Mouse (Mus musculus): Measurements from ENCODE around the gene Gm10190. TPM values are rescaled to one million over a fixed set of nuclear protein-coding genes. Genes with fewer than 3 reads are reported as not detected.

The Gm10190 gene
- polyA plus RNA-seq, 1 experiment: not detected

DNA sequence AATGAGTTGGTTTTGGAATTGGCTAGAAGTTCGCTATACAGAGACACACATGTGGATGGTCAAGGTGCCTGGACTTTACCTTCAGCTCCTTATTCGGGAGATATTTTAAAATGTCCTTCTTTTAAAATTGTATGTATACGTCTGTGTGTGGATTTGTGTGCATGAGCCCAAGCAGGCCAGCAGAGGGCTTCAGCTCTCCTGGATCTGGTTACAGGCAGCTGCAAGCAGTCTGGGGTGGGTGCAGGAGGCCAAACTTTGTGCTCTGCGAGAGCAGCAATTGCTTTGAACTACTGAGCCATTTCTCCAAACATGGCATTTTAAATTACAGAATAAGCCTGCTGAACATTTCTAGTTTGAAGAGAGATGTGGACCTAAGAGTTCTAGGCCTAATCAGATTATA, 28.1 kb downstream of the Gm10190 start:
- TF ChIP-seq FOSL1 (IDR thresholded peaks at IDR 0.05; ENCODE audit: insufficient read depth, low read length, poor library complexity, severe bottlenecking) (no peak), CEBPB (IDR thresholded peaks at IDR 0.05; ENCODE audit: low read depth) (no peak), MYOG (IDR thresholded peaks at IDR 0.05; ENCODE audit: control insufficient read depth, extremely low read depth, insufficient read length) (no peak)
- no peaks in the 10 kb centered on the region for H3K79me2 ChIP-seq (ENCODE audit: control insufficient read depth, insufficient read depth)
- no peaks in the 10 kb centered on the region for H3K36me3 ChIP-seq (ENCODE audit: control insufficient read depth, insufficient read depth)
- H3ac ChIP-seq (ENCODE audit: control insufficient read depth, insufficient read length, low read depth): no peak overlapping the region
- H3K79me3 ChIP-seq (ENCODE audit: low read depth): no peaks in the 10 kb centered on the region
- H3K27me3 ChIP-seq (ENCODE audit: control insufficient read depth, insufficient read depth, insufficient read length): no peaks in the 10 kb centered on the region
- no peak overlapping the region for H3K4me3 ChIP-seq (ENCODE audit: insufficient read depth, poor library complexity, severe bottlenecking)

DNA sequence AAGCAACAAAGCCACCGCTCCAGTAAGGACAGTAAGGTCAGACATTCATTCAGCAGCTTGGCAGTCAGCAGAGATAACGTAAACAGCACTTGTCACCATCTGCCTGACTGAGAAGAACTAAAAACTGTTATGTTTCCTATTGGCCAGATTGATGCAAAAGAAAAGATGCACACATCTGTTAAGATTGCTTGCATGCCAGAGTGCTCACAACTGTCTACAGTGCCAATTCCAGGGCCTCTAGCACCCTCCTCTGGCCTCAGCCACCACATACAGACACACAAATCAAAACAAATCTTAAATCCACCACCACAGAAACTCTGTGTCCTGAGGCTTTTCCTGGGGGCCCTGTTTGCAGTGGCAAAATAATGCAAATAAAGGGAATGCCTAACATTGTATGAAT, 41.0 kb downstream of the Gm10190 start:
- peak; percentile 19 for TF ChIP-seq CTCF (IDR thresholded peaks at IDR 0.05; ENCODE audit: control insufficient read depth, insufficient read depth, insufficient read length)
- no peak for TF ChIP-seq MYOD1 (IDR thresholded peaks at IDR 0.05; ENCODE audit: control insufficient read depth, insufficient read length, low read depth)
- H3ac ChIP-seq (ENCODE audit: control insufficient read depth, insufficient read length, low read depth): no peak overlapping the region
- H3K79me3 ChIP-seq (ENCODE audit: low read depth): no peaks in the 10 kb centered on the region
- no peaks in the 10 kb centered on the region for H3K79me2 ChIP-seq (ENCODE audit: control insufficient read depth, insufficient read depth)
- no peaks in the 10 kb centered on the region for H3K36me3 ChIP-seq (ENCODE audit: control insufficient read depth, insufficient read depth)
- H3K4me3 ChIP-seq (ENCODE audit: insufficient read depth, poor library complexity, severe bottlenecking): no peak overlapping the region
- peaks cover 26% of the 10 kb centered on the region for H3K27me3 ChIP-seq (ENCODE audit: control insufficient read depth, insufficient read depth, insufficient read length)

DNA sequence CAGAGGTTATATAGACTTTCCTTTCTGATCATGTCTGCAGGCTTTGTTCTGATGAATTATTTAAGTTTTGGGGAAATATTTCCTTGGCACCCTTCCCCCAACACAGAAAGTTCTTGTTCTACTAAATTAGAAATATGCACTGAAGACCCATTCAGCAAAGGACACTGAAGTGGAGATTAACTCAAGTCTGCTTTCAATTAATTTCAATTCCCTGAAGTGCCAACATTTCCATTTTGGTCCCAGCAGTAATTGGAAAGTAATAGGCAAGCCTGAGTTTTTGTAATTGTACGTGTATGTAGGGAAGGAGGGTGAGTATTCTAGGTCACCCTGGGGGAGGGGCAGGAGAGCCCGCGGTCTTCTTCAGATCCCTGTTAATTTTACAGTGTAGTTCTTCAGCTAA, 46.9 kb downstream of the Gm10190 start:
- H3K27me3 ChIP-seq (ENCODE audit: control insufficient read depth, insufficient read depth, insufficient read length): no peaks in the 10 kb centered on the region
- no peaks in the 10 kb centered on the region for H3K36me3 ChIP-seq (ENCODE audit: control insufficient read depth, insufficient read depth)
- H3K79me3 ChIP-seq (ENCODE audit: low read depth): no peaks in the 10 kb centered on the region
- H3K79me2 ChIP-seq (ENCODE audit: control insufficient read depth, insufficient read depth): no peaks in the 10 kb centered on the region
- TF ChIP-seq MYOD1 (IDR thresholded peaks at IDR 0.05; ENCODE audit: control insufficient read depth, insufficient read length, low read depth): no peak
- no peak for TF ChIP-seq CTCF (IDR thresholded peaks at IDR 0.05; ENCODE audit: control insufficient read depth, insufficient read depth, insufficient read length)
- TF ChIP-seq MAX (IDR thresholded peaks at IDR 0.05): no peak
- no peak for TF ChIP-seq CEBPB (IDR thresholded peaks at IDR 0.05; ENCODE audit: low read depth)
- no peak for TF ChIP-seq FOSL1 (IDR thresholded peaks at IDR 0.05; ENCODE audit: insufficient read depth, low read length, poor library complexity, severe bottlenecking)
- no peak for TF ChIP-seq USF1 (IDR thresholded peaks at IDR 0.05; ENCODE audit: low read depth)
- TF ChIP-seq MYOG (IDR thresholded peaks at IDR 0.05; ENCODE audit: control insufficient read depth, extremely low read depth, insufficient read length): no peak
- no peak overlapping the region for H3ac ChIP-seq (ENCODE audit: control insufficient read depth, insufficient read length, low read depth)
- no peak overlapping the region for H3K4me3 ChIP-seq (ENCODE audit: insufficient read depth, poor library complexity, severe bottlenecking)

DNA sequence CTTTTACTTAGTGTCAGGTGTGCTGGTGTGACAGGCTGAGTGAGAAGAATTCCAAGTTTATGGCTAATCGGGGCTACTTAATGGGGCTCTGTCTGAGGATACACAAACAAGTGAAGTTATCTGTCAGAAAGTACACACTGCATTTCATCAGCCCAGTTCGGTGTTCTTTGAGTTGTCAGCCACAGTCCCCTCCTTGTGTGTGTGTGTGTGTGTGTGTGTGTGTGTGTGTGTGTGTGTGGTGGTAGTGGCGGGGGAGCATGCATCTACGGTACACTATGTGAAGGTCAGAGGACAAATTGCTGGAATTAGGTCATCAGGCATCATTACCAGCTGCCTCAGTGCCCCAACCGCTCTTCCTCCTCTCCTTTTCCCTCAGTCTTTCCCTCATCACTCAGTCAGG, 47.9 kb downstream of the Gm10190 start:
- Histone ChIP-seq H3K79me3 (ENCODE audit: low read depth) (no peaks in the 10 kb centered on the region), H3ac (ENCODE audit: control insufficient read depth, insufficient read length, low read depth) (no peak overlapping the region), H3K4me3 (ENCODE audit: insufficient read depth, poor library complexity, severe bottlenecking) (no peak overlapping the region), H3K79me2 (ENCODE audit: control insufficient read depth, insufficient read depth) (no peaks in the 10 kb centered on the region), H3K27me3 (ENCODE audit: control insufficient read depth, insufficient read depth, insufficient read length) (no peaks in the 10 kb centered on the region), H3K36me3 (ENCODE audit: control insufficient read depth, insufficient read depth) (no peaks in the 10 kb centered on the region)
- TF ChIP-seq MAX (IDR thresholded peaks at IDR 0.05): no peak
- TF ChIP-seq CEBPB (IDR thresholded peaks at IDR 0.05; ENCODE audit: low read depth): no peak
- TF ChIP-seq MYOG (IDR thresholded peaks at IDR 0.05; ENCODE audit: control insufficient read depth, extremely low read depth, insufficient read length): no peak
- TF ChIP-seq FOSL1 (IDR thresholded peaks at IDR 0.05; ENCODE audit: insufficient read depth, low read length, poor library complexity, severe bottlenecking): no peak
- no peak for TF ChIP-seq MYOD1 (IDR thresholded peaks at IDR 0.05; ENCODE audit: control insufficient read depth, insufficient read length, low read depth)
- TF ChIP-seq USF1 (IDR thresholded peaks at IDR 0.05; ENCODE audit: low read depth): no peak
- TF ChIP-seq CTCF (IDR thresholded peaks at IDR 0.05; ENCODE audit: control insufficient read depth, insufficient read depth, insufficient read length): no peak

DNA sequence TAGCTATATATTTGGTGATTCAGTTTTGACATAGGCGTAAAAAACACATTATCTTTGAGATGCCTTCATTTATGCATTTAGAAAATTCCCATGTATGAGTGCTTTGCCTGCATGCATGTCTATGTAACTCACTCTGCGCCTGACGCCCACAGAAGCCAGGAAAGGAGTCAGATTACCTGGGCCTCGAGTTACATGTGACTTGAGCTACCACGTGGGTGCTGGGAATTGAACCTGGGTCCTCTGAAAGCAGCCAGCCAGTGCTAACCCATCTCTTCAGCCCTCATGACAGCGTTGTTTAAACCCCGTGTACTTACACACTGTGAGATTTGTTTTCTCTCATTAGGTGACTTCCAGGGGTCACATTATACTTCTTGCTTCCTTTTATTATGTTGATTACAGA, 48.8 kb downstream of the Gm10190 start:
- no peaks in the 10 kb centered on the region for H3K27me3 ChIP-seq (ENCODE audit: control insufficient read depth, insufficient read depth, insufficient read length)
- no peak overlapping the region for H3ac ChIP-seq (ENCODE audit: control insufficient read depth, insufficient read length, low read depth)
- no peak for TF ChIP-seq MYOD1 (IDR thresholded peaks at IDR 0.05; ENCODE audit: control insufficient read depth, insufficient read length, low read depth)
- no peak for TF ChIP-seq MAX (IDR thresholded peaks at IDR 0.05)
- TF ChIP-seq CTCF (IDR thresholded peaks at IDR 0.05; ENCODE audit: control insufficient read depth, insufficient read depth, insufficient read length): no peak
- TF ChIP-seq FOSL1 (IDR thresholded peaks at IDR 0.05; ENCODE audit: insufficient read depth, low read length, poor library complexity, severe bottlenecking): no peak
- TF ChIP-seq USF1 (IDR thresholded peaks at IDR 0.05; ENCODE audit: low read depth): no peak
- no peaks in the 10 kb centered on the region for H3K79me2 ChIP-seq (ENCODE audit: control insufficient read depth, insufficient read depth)
- H3K36me3 ChIP-seq (ENCODE audit: control insufficient read depth, insufficient read depth): no peaks in the 10 kb centered on the region
- no peak overlapping the region for H3K4me3 ChIP-seq (ENCODE audit: insufficient read depth, poor library complexity, severe bottlenecking)
- no peaks in the 10 kb centered on the region for H3K79me3 ChIP-seq (ENCODE audit: low read depth)

DNA sequence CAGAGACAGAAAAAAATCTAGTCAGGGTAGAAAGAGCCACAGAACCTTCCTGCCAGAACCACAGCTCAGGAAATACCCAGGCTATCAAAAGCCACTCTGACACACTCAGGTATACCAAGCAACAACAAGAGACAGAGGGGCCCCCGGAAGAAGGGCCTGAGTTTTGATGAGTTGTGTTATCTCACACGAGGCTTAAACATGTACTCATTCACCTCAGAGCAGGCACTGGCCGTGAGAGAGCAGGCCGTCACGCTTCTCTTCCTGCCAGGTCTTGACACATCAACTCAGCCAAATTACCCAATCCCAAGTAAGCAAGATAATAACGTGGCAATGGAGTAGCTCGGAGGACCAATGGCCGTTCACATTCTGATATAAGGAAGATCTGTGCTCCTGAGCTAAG, 49.7 kb downstream of the Gm10190 start:
- Histone ChIP-seq H3K79me2 (ENCODE audit: control insufficient read depth, insufficient read depth) (no peaks in the 10 kb centered on the region), H3ac (ENCODE audit: control insufficient read depth, insufficient read length, low read depth) (no peak overlapping the region), H3K27me3 (ENCODE audit: control insufficient read depth, insufficient read depth, insufficient read length) (no peaks in the 10 kb centered on the region), H3K79me3 (ENCODE audit: low read depth) (no peaks in the 10 kb centered on the region), H3K4me3 (ENCODE audit: insufficient read depth, poor library complexity, severe bottlenecking) (no peak overlapping the region), H3K36me3 (ENCODE audit: control insufficient read depth, insufficient read depth) (no peaks in the 10 kb centered on the region)
- TF ChIP-seq MYOG (IDR thresholded peaks at IDR 0.05; ENCODE audit: control insufficient read depth, extremely low read depth, insufficient read length) (no peak), MYOD1 (IDR thresholded peaks at IDR 0.05; ENCODE audit: control insufficient read depth, insufficient read length, low read depth) (no peak), CEBPB (IDR thresholded peaks at IDR 0.05; ENCODE audit: low read depth) (no peak), MAX (IDR thresholded peaks at IDR 0.05) (no peak), USF1 (IDR thresholded peaks at IDR 0.05; ENCODE audit: low read depth) (no peak), CTCF (IDR thresholded peaks at IDR 0.05; ENCODE audit: control insufficient read depth, insufficient read depth, insufficient read length) (no peak), FOSL1 (IDR thresholded peaks at IDR 0.05; ENCODE audit: insufficient read depth, low read length, poor library complexity, severe bottlenecking) (no peak)

Other genes with a start within 250 kb of the Gm10190 start
- gene Galm, start 246.1 kb downstream of the Gm10190 start, polyA plus RNA-seq (2012; fragmentation: generic; extraction: Trizol): 3.7 TPM
- 228 TPM for gene Srsf7, start 166.2 kb downstream of the Gm10190 start, polyA plus RNA-seq (2012; fragmentation: generic; extraction: Trizol)
- gene Ttc39d, start 166.1 kb downstream of the Gm10190 start, polyA plus RNA-seq (2012; fragmentation: generic; extraction: Trizol): 0.01 TPM
- 28.4 TPM for gene Gemin6, start 149.1 kb downstream of the Gm10190 start, polyA plus RNA-seq (2012; fragmentation: generic; extraction: Trizol)
- gene Morn2, start 83.3 kb downstream of the Gm10190 start, polyA plus RNA-seq (2012; fragmentation: generic; extraction: Trizol): 12.4 TPM
- 6.1 TPM for gene Dhx57, start 83.1 kb downstream of the Gm10190 start, polyA plus RNA-seq (2012; fragmentation: generic; extraction: Trizol)
- gene Arhgef33, start 66.1 kb downstream of the Gm10190 start, polyA plus RNA-seq (2012; fragmentation: generic; extraction: Trizol): not detected
- 4.2 TPM for gene Sos1, start 106.9 kb upstream of the Gm10190 start, polyA plus RNA-seq (2012; fragmentation: generic; extraction: Trizol)
- not detected for gene Cdkl4, start 204.3 kb upstream of the Gm10190 start, polyA plus RNA-seq (2012; fragmentation: generic; extraction: Trizol)